Mouse (Mus musculus) heart, postnatal 0 days (tissue): ENCODE results near the gene Sf3b4.

Source experiments
- CTCF ChIP-seq: IDR thresholded peaks from 2 replicates; pipeline ENCODE4 v1.5.1; 2016; ENCODE audit warnings: antibody characterized with exemption, control low read depth, low read depth
- EP300 ChIP-seq: IDR thresholded peaks from 2 replicates; pipeline ENCODE4 v1.6.1; 2016; ENCODE audit warnings: antibody characterized with exemption, low read depth

DNA sequence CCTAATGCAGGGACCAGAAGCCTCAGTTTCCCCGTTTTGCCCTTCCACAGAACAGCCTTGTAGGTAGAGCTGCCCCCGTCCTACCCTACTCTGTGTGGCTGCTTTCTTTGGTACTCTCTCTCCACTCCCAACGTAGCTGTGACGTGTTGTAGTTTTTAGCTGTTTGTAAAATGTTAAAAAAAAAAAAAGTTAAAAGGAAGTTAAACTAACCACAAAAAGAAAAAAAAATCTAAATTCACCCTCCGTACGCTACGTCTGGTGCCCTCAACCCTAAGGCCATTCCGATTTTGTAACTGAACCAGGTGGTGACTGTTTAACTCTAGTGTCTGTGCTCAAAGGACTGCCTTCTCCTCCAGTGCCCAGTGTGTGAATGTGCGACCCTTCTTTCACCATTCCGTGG lies 22.8 kb downstream of the Sf3b4 start:
- TF ChIP-seq EP300 (no peak), CTCF (no peak)
